Comparison of ENCODE assay signal across 8 mouse cellular contexts in the genomic region with DNA sequence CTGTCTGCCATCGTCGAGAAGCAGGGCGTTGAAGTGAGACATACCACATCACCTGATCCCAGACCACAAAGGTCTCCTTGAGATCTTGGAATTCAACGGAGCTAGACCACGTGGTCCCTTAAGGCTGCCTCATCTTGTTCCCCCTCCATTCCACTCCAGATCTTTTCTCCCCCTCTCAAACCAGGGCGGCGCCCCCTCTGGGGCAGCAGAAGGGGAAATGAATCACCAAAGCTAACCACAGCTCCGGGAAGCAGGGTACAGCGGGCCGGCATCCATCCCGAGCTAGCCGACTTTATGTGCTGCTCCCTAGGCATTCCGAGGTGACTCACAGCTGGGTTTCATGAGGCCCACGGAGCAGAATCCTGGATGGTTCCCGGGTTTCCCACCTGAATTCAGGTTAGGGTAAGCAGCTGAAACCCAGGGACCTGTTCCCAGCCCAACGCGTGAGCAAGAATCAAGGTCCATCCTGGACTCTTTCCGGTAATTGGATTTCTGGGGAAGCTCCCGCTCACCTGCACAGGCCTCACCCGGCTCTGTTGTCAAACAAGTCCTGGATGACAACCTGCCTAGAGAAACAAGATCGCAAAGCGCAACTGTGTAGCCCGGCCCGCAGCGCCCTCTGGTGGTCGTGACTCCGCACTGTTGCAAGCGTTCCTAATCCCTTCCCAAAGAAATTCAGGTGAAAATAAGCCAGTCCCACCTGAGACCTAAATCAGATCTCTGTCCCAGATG. TPM values are rescaled to one million over a fixed set of nuclear protein-coding genes. Genes with fewer than 3 reads are reported as not detected.
DNase-seq lines count a peak whose midpoint lies in the region; ATAC-seq and TF ChIP-seq lines count a peak whose summit lies in the region.

A gene (minus strand): TSS at position 556 of the 732 bp plus-strand sequence.

- ATAC-seq in cerebellum, adult (ENCODE audit: insufficient number of reproducible peaks, low FRiP score, low TSS enrichment), result peak; percentile 49
- ATAC-seq in forebrain, embryonic 14.5 days, result peak; percentile 66
- peak; percentile 76 for ATAC-seq in neural tube, embryonic 14.5 days (ENCODE audit: low read depth)

- no peaks in the 10 kb centered on the region for H3K36me3 ChIP-seq in ES-Bruce4 (ENCODE audit: control insufficient read depth, insufficient read depth, low read length, poor library complexity, severe bottlenecking)
- no peaks in the 10 kb centered on the region for H3K36me3 ChIP-seq in forebrain, embryonic 14.5 days (ENCODE audit: control insufficient read depth, insufficient read depth, low read length)
- H3K36me3 ChIP-seq in neural tube, embryonic 14.5 days (ENCODE audit: control insufficient read depth, insufficient read depth, low read length), result no peaks in the 10 kb centered on the region

- peak within 1 kb of the TSS; percentile 65 for H3K9ac ChIP-seq in ES-Bruce4 (ENCODE audit: low read depth, poor library complexity, severe bottlenecking)
- peak within 1 kb of the TSS; percentile 73 for H3K9ac ChIP-seq in forebrain, embryonic 14.5 days (ENCODE audit: low read length)
- H3K9ac ChIP-seq in neural tube, embryonic 14.5 days (replicated peaks; ENCODE audit: low read depth, low read length), result peak within 1 kb of the TSS; percentile 66

- no peaks in the 10 kb centered on the region for H3K9me3 ChIP-seq in ES-Bruce4 (replicated peaks; ENCODE audit: control insufficient read depth, insufficient read depth, low read length, poor library complexity, severe bottlenecking)
- no peaks in the 10 kb centered on the region for H3K9me3 ChIP-seq in forebrain, embryonic 14.5 days (replicated peaks; ENCODE audit: control insufficient read depth, low read length)
- no peaks in the 10 kb centered on the region for H3K9me3 ChIP-seq in neural tube, embryonic 14.5 days (ENCODE audit: control insufficient read depth, low read length)

- H3K4me1 ChIP-seq in ES-Bruce4 (ENCODE audit: control insufficient read depth, insufficient read depth, low read length), result no peaks in the 10 kb centered on the region
- peaks cover 15% of the 10 kb centered on the region for H3K4me1 ChIP-seq in forebrain, embryonic 14.5 days (ENCODE audit: control insufficient read depth, insufficient read depth, low read length)
- H3K4me1 ChIP-seq in neural tube, embryonic 14.5 days (ENCODE audit: control insufficient read depth, insufficient read depth, low read length), result peaks cover 29% of the 10 kb centered on the region

- TF ChIP-seq POLR2A in ES-Bruce4 (IDR thresholded peaks at IDR 0.05; ENCODE audit: insufficient read depth, low read length), result no peak

- no peak for TF ChIP-seq EP300 in ES-Bruce4 (IDR thresholded peaks at IDR 0.05; ENCODE audit: insufficient read depth, low read depth, low read length)

- intact Hi-C loops in heart, postnatal 14 days (cut with DNase I), result loop anchor here (2.0 kb wide), 2 partner anchors 33 to 107 kb away; no protein-coding TSS in a partner anchor

- peak; percentile 87 for DNase-seq in forebrain, embryonic 14.5 days (ENCODE audit: low spot score)
- DNase-seq in heart, postnatal 14 days, result peak; percentile 86 to 90
- DNase-seq in layer of hippocampus, adult 11-12 months (ENCODE audit: low spot score), result peak; percentile 82
- peak; percentile 80 to 86 for DNase-seq in lung, adult 18-20 months
- DNase-seq in testis, postnatal 10 days (ENCODE audit: low spot score), result peak; percentile 94

- H3K27ac ChIP-seq in ES-Bruce4 (ENCODE audit: insufficient read depth, low read length), result peak within 1 kb of the TSS; percentile 60
- H3K27ac ChIP-seq in forebrain, embryonic 14.5 days (ENCODE audit: low read depth, low read length), result peak within 1 kb of the TSS; percentile 0; the same call in 1 of the 2 replicates
- peak within 1 kb of the TSS; percentile 71 for H3K27ac ChIP-seq in neural tube, embryonic 14.5 days (ENCODE audit: low read depth, low read length)

- TF ChIP-seq CTCF in ES-Bruce4 (IDR thresholded peaks at IDR 0.05; ENCODE audit: low read depth, low read length), result peak; percentile 92

- WGBS in forebrain, embryonic 14.5 days, result under 1% methylated on average over 27 of the region's 28 CpGs
- under 1% methylated on average over 27 of the region's 28 CpGs for WGBS in neural tube, embryonic 14.5 days

- peak within 1 kb of the TSS; percentile 72 for H3K4me3 ChIP-seq in ES-Bruce4 (ENCODE audit: low read depth, low read length)
- H3K4me3 ChIP-seq in forebrain, embryonic 14.5 days (ENCODE audit: low read depth, low read length), result peak within 1 kb of the TSS; percentile 59
- H3K4me3 ChIP-seq in neural tube, embryonic 14.5 days (ENCODE audit: low read depth, low read length), result peak within 1 kb of the TSS; percentile 61

- peak within 1 kb of the TSS; percentile 96 for H3K4me2 ChIP-seq in forebrain, embryonic 14.5 days (ENCODE audit: low read length)
- H3K4me2 ChIP-seq in neural tube, embryonic 14.5 days (ENCODE audit: low read depth, low read length), result peak within 1 kb of the TSS; percentile 93

- H3K27me3 ChIP-seq in ES-Bruce4 (ENCODE audit: control insufficient read depth, insufficient read depth, low read length, poor library complexity, severe bottlenecking), result no peaks in the 10 kb centered on the region
- no peaks in the 10 kb centered on the region for H3K27me3 ChIP-seq in forebrain, embryonic 14.5 days (replicated peaks; ENCODE audit: control insufficient read depth, insufficient read depth, low read length)
- H3K27me3 ChIP-seq in neural tube, embryonic 14.5 days (ENCODE audit: control insufficient read depth, insufficient read depth, low read length), result no peaks in the 10 kb centered on the region

RNA-seq across cellular contexts. Expression of the gene that starts here (rescaled TPM):
- 2.9 and 3.1 TPM in 2 replicates for polyA plus RNA-seq in ES-Bruce4 (2011; ENCODE audit: insufficient read depth, insufficient read length, low read depth, missing spikeins)
- polyA plus RNA-seq in forebrain, embryonic 14.5 days (2014; fragmentation: Nextera tagmentation; extraction: Ambion mirVana), result 8.0 and 10.6 TPM in 2 replicates
- total RNA-seq in heart, postnatal 14 days (2021), result 1 to 10 TPM; 4.9 to 5.6 TPM
- 11.6 and 13.6 TPM in 2 replicates for polyA plus RNA-seq in neural tube, embryonic 14.5 days (2014; fragmentation: Nextera tagmentation; extraction: Ambion mirVana)

Comparison
In these comparisons a context has a peak if more than half of its experiments do, and no peak if none do; other contexts are left out.
1. Peak in every context shown above with its lines: DNase-seq, ATAC-seq, H3K4me3 ChIP-seq and H3K27ac ChIP-seq.
2. H3K27ac ChIP-seq: peak in every context shown above with its lines; median percentile 71 in neural tube, embryonic 14.5 days; 60 in ES-Bruce4; 0 in forebrain, embryonic 14.5 days.